Mouse (Mus musculus): ENCODE results near the gene Emc10. TPM values are rescaled to one million over a fixed set of nuclear protein-coding genes. Genes with fewer than 3 reads are reported as not detected.

The Emc10 gene
- total RNA-seq, 2 experiments from 2014 or later = 192 to 201 TPM

DNA sequence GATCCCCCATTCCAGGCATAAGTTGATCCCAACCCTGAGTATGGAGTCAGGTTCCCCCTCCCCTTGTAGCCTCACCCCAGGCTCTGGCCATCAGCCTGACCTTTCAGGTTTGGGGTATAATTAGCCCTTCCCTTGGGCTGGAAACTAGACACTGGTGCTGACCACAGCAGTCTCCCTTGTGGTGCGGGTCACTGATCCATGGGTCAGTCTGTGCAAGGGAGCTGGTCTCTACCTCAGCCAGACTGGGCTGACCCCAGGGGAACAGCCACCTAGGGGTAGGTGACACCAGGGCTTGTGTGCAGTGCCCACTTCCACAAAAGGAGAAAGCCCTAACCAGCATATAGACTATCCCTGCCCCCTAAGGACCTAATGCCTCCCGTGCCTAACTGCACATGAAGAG, 26.7 kb upstream of the Emc10 start:
- Histone ChIP-seq H3K27ac (no peak overlapping the region), H3K4me3 (no peak overlapping the region)
- intact Hi-C loops (cut with DNase I) = loop anchor here (5.0 kb wide), 1 partner anchor 124 kb away; no protein-coding TSS in a partner anchor
- no peak for TF ChIP-seq CTCF (IDR thresholded peaks at IDR 0.05)
- DNase-seq (ENCODE audit: extremely low spot score in 1 of 2, low spot score in 2 of 2) = no peak

DNA sequence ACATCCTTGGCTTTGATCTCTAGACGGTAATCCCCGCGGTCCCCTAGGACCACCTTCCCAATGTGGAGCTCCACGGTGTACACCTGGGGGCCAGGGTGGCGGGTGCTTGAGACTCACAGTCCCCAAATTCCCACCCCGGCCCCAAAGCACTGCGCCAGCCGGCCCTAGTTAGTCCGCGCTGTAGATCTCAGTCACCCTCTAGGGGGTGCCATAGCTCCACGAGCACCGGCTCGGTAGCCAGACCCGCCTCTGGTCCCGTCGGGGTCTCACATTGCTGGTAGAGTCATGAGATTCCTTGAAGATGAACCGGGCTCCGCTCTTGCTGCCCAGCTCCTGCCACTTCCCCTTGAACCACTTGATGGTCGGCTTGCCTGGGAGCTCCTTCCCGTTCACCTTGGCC, 25.4 kb upstream of the Emc10 start:
- intact Hi-C loops (cut with DNase I) = loop anchor here (2.0 to 5.0 kb wide), 2 partner anchors 39 to 126 kb away; no protein-coding TSS in a partner anchor
- H3K4me3 ChIP-seq = no peak overlapping the region

DNA sequence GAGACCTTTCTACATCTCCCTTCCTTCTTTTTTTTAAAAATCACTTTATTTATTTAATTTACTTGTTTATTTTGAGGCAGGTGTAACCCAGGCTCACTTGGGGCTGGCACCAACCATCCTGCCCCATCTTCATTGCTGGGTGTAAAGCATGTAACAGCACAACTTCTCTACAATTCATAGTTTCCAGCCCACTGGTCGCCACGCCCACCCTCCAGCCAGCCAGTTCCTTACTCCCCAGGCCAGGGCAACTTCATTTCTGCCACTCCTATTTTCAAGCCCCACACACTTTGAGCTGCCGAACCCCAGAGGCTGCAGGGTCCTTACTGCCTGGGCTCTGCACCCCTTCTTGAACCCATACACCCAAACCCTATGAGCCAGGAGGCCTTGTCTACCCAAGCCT, 24.7 kb upstream of the Emc10 start:
- Histone ChIP-seq H3K4me3 (no peak overlapping the region), H3K27ac (no peak overlapping the region)
- DNase-seq (ENCODE audit: extremely low spot score in 1 of 2, low spot score in 2 of 2) = no peak
- TF ChIP-seq CTCF (IDR thresholded peaks at IDR 0.05) = no peak
- intact Hi-C loops (cut with DNase I) = loop anchor here (2.0 to 5.0 kb wide), 2 partner anchors 40 to 126 kb away; no protein-coding TSS in a partner anchor

More for the DNA sequence above, 25.4 kb upstream of the Emc10 start:
- peak; percentile 71 for TF ChIP-seq CTCF (IDR thresholded peaks at IDR 0.05)
- DNase-seq (ENCODE audit: extremely low spot score in 1 of 2, low spot score in 2 of 2) = peak in 1 of 2 experiments; percentile 61
- H3K27ac ChIP-seq = no peak overlapping the region

DNA sequence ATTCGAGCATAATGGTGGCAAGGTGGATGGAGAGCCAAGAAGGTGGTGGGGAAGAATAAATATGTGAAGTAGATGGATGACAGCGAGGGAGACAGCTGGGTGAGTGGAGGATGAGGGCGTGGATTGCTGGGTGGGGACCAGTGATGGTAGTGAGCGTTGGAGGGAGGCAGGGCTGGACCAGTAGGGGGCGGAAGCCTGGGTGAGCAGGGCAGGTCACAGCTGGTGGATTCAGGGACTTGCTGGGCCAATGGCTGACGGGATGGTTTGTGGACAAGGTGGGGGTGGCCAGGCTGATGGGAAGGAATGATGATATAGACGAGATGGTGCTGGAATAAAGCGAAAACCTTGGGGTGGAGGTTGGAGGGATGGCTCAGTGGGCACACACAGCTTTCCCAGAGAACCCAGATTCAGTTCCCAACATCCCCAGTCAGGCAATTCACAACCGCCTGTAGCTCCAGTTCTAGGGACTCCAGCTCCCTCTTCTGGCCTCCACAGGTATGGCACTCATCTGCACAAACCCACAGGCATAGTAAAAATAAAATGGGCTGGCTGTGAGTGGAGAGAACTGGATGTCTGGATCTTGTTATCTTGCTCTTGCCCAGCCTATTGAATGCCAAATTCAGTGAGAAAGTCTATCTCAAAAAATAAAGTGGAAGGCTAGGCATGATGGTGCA, 23.0 kb upstream of the Emc10 start:
- DNase-seq (ENCODE audit: extremely low spot score in 1 of 2, low spot score in 2 of 2) = no peak
- Histone ChIP-seq H3K27ac (no peak overlapping the region), H3K4me3 (no peak overlapping the region)
- peak; percentile 31 for TF ChIP-seq CTCF (IDR thresholded peaks at IDR 0.05)
- intact Hi-C loops (cut with DNase I) = no loop called here

DNA sequence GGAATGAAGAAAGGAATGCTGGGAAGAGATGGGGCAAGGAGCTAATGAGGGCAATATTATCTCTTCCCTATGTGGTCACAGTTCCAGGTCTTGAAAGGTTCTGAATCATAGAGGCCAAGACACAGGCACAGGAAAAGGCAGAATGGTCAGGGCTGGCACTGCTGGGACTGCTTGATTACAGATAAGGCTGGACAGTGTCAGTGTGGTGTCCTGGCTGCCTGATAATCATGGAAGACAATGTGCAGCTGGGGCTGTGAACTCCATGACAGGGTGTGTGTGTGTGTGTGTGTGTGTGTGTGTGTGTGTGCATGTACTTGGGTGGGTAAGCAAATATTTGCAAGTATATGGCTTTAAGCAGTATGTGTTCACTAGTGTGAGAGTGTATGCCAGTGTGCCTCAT, 11.2 kb upstream of the Emc10 start:
- H3K4me3 ChIP-seq = no peak overlapping the region
- H3K27ac ChIP-seq = no peak overlapping the region
- TF ChIP-seq CTCF (IDR thresholded peaks at IDR 0.05) = no peak
- no peak for DNase-seq (ENCODE audit: extremely low spot score in 1 of 2, low spot score in 2 of 2)
- intact Hi-C loops (cut with DNase I) = no loop called here

DNA sequence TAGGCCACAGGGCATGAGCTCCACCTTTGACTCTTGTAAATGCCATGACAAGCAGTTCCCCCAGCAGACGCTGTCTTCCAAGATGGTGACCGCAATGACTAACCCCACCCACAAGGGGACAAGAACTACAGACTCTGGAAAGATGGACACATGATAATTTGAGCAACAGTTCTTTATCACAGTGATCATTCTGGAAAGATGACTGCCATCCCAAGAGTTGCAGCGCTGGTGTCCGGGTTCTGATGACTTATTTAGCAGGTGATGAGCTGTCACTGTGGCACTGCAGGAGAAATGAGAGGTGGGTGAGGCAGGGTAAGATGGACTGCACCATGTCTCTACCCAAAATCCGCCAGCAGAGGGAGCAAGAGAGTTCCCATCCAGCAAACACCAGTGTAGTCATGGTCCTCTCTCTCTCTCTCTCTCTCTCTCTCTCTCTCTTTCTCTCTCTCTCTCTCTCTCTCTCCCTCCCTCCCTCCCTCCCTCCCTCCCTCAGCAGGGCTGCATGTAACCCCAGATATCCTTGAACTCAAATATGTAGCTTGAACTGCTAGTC, 5.3 kb upstream of the Emc10 start:
- H3K4me3 ChIP-seq = no peak overlapping the region
- no peak overlapping the region for H3K27ac ChIP-seq
- intact Hi-C loops (cut with DNase I) = loop anchor here (2.0 to 5.0 kb wide), 4 partner anchors 47 to 156 kb away; partner anchors contain the start of gene Pold1
- TF ChIP-seq CTCF (IDR thresholded peaks at IDR 0.05) = peak; percentile 65
- peak; percentile 75 to 78 for DNase-seq (ENCODE audit: extremely low spot score in 1 of 2, low spot score in 2 of 2)

DNA sequence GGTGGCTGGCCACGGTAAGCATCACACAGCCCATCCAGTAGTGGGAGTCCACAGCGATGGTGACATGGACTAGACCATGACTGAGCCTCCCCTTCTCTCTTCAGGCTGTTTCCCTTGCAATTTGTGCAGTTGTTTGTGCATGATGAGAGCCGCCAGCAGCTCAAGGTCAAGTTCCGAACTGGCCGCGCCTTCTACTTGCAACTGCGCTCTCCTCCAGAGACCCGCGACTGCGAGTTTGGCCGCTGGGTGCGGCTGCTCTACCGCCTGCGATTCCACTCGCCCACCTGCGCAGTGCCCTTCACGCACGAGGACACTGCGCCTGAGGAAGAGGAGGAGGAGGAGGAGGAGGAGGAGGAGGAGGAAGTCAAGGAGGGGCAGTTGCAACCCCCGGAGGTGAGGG, 3.7 kb upstream of the Emc10 start:
- no peak for TF ChIP-seq CTCF (IDR thresholded peaks at IDR 0.05)
- no peak for DNase-seq (ENCODE audit: extremely low spot score in 1 of 2, low spot score in 2 of 2)
- intact Hi-C loops (cut with DNase I) = loop anchor here (2.0 to 5.0 kb wide), 4 partner anchors 49 to 157 kb away; partner anchors contain the start of gene Pold1
- H3K27ac ChIP-seq = no peak overlapping the region
- H3K4me3 ChIP-seq = no peak overlapping the region

DNA sequence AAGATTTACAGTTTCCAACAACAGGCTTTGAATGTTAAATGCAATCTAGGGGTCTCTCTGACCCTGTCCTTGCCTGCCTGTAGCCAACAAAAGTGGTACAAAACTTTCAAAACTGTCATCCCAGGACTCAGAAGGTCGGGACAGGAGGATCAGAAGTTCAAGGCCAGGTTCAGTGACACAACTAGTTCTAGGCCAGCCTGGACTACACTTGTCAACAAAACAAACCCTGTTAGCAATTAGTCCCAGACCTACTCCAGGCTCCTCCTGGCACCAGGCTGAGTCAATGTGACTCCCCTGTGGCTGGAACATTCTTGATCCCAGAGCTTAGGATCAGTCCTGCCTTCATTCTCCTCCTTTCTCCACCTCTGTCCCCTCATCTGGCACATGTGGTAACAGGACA, 2.6 kb upstream of the Emc10 start:
- Histone ChIP-seq H3K27ac (no peak overlapping the region), H3K4me3 (no peak overlapping the region)
- no peak for TF ChIP-seq CTCF (IDR thresholded peaks at IDR 0.05)
- intact Hi-C loops (cut with DNase I) = no loop called here
- DNase-seq (ENCODE audit: extremely low spot score in 1 of 2, low spot score in 2 of 2) = no peak

DNA sequence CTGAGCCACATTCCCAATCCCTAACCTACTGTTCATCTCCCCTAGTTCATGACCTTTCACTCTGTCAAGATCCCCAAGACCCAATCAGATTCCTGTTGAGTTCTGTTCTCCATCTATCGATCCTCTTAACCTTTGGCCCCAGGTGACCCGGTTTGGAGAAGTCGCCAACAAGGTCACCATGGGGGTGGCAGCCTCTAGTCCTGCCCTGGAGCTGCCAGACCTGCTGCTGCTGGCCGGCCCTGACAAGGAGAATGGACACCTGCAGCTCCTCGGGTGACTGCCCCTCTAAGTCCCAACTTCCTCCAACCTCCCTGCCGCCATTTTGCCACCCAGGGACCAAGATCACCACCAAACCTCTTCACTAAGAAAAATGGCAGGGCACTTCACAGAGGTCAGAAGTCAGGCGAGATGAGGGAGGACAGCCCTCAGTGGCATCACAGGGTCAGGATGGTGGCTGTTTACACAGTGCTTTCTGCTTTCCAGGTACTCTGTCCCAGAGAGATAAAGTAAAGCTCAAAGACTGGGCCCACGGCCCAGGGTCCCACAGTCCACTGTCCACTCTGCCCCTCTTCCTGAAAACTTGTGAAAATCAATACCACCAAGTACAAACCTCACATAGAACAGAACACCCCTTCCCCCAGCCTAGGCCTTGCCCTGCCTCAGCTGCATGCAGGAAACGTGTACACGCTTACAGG, 1.2 kb upstream of the Emc10 start:
- H3K27ac ChIP-seq = no peak overlapping the region
- H3K4me3 ChIP-seq = peak overlapping the region; percentile 77
- no peak for TF ChIP-seq CTCF (IDR thresholded peaks at IDR 0.05)
- intact Hi-C loops (cut with DNase I) = no loop called here
- DNase-seq (ENCODE audit: extremely low spot score in 1 of 2, low spot score in 2 of 2) = no peak

DNA sequence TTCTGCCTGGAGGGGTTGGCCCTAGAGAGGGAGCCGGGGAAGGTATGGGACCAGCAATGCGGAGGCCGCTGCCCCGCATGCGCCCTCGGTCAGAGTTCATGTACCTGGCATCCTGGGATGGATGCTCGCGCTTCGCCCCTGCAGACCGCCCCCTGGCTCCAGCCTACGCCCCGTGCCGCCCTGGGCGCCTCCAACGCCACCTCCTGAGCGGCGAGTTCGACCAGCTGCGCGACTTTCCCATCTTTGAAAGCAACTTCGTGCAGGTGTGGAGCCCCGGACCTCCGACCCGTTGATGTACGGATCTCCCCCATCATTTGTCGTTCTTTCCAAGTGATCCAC, 411 bp upstream of the Emc10 start:
- intact Hi-C loops (cut with DNase I) = no loop called here
- Histone ChIP-seq H3K27ac (peak overlapping the region; percentile 97), H3K4me3 (peak overlapping the region; percentile 77)
- no peak for DNase-seq (ENCODE audit: extremely low spot score in 1 of 2, low spot score in 2 of 2)
- TF ChIP-seq CTCF (IDR thresholded peaks at IDR 0.05) = no peak

DNA sequence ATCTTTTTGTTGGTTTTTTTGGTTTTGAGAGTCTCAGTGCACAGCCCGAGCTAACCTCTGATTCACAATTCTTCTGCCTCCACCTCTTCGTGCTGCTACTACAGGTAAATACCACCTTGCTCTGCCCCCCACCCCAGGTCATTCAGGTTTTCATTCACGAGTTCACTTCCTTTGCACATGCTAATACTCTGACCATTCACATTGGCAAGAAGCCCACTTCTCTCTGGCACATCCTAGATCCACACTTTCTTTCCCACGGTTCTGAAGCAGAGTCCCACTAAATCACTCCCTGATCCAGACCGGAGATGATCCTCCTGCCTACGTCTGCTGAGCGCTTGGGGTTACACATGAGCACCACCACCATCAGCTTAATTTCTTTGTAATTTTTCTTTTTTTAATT, 1.2 kb downstream of the Emc10 start:
- Histone ChIP-seq H3K4me3 (peak overlapping the region; percentile 77), H3K27ac (peak overlapping the region; percentile 97)
- intact Hi-C loops (cut with DNase I) = no loop called here
- no peak for TF ChIP-seq CTCF (IDR thresholded peaks at IDR 0.05)
- DNase-seq (ENCODE audit: extremely low spot score in 1 of 2, low spot score in 2 of 2) = no peak

DNA sequence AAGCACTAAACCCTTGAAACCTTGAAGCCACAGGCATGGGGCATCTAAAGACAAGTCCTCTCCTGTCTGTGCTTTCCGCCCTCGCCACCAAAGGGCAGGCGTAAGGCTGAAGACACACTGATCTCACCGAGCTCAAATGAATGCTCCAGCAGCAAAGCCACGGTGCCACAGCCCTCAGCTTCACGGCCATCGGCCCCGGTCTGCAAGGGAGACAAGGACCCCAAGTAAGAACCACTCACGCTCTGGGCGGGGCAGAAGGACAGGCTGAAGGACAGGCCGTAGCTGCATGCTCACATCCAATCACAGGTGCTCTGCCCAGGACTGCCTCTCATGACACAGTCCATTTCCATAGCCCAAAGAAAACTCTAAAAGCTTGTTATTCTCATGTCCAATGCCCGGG, 1.6 kb downstream of the Emc10 start:
- intact Hi-C loops (cut with DNase I) = no loop called here
- TF ChIP-seq CTCF (IDR thresholded peaks at IDR 0.05) = no peak
- DNase-seq (ENCODE audit: extremely low spot score in 1 of 2, low spot score in 2 of 2) = no peak
- H3K4me3 ChIP-seq = peak overlapping the region; percentile 77
- no peak overlapping the region for H3K27ac ChIP-seq

Measured in left cerebral cortex, adult 2 months (tissue).